Mouse (Mus musculus): ENCODE data around the gene Usp8. TPM values are rescaled to one million over a fixed set of nuclear protein-coding genes. Genes with fewer than 3 reads are reported as not detected.

Usp8 gene
- total RNA-seq (2015) = 65.6 and 66.3 TPM in 2 replicates
- 68.0 and 88.7 TPM in 2 replicates for total RNA-seq (2017)

DNA sequence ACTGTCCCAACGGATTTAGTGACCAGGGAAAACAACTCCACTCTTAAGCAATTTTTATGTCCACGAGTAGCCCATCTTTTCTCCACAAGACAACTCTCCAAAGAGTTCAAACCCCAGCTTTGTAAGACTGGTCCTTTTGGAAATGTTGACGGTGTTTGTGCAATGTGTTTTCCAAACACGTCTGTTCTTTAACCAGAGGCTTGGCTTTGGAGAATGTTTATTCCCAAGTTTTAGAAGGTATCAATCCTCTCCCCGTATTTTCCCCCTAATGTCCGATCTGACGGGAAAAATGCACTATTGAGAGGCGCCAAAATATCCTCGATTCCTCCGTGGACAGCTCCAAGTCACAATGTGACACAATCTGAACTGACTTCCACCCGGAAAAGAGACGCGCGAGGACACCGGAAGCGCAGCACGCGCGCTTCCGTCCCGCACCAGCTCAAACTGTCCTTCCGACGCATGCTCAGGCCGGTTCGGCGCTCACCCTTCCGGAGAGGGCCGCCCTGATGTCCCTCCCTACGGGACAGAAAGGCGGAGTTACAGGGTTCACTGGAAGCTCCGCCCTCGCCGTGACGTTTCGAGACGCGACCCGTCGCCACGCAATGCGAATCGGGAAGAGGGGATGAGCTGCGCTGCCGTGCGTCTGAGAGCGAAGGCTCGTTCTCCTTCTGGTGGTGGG is at the start of gene Usp8:
Gene Usp8, plus strand, starts transcription at position 570 of the 679 bp plus-strand sequence.
- peak; percentile 98 for ATAC-seq (ENCODE audit: poor library complexity, severe bottlenecking)

- ATAC-seq (ENCODE audit: poor library complexity, severe bottlenecking) = peak; percentile 57
These were observed 43.6 kb upstream of the Usp8 start for GRCm38 (mm10) chr2:126663481-126663880.

DNA sequence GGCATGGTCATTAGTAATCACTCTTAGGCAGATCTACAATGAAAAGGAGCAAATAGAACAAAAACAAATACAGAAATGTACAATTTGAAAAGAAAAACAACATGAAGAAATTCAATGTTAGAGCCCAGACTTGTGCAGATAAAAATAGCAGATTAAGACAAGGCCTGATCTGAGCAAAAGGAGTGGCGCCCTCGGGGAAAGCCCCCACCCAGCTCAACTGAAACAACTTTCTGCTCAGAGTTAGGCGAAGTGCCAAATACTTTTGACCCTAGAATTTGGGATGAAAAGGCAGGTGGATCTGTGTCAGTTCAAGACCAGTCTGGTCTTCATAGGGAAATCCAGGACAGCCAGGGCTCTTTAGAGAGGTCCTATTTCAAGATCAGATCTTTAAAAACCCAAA is 41.1 kb upstream of the Usp8 start:
- no peak for ATAC-seq (ENCODE audit: poor library complexity, severe bottlenecking)

DNA sequence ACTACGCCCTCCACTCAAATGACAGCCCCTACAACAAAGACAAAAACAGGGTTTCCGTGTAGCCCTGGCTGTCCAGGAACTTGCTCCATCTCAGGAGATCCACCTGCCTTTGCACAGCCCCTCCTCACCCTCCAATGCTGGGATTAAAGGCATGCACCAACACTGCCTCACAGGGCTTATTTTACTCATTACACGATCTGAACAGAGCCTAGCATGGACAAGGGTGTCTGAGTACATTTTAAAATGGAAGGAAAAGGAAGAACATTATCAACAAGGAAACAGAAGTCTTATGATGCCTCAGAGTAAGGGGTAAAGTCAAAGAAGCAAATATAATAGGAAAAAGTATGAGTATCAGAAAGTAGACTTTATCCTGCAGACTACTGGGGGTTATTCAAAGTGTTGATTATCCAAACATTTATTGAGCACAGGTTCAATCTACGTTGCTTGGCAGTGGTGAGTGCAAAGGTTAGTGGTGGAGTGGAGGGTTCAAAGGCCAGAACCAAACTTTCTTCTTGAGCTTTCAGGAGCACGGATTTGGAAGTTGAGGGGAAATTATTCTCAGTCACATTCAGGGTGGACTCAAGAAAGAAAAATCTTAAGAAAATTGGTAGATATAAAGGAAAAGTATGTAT is 38.4 kb upstream of the Usp8 start:
- no peak for ATAC-seq (ENCODE audit: poor library complexity, severe bottlenecking)

GRCm38 (mm10) chr2:126673317-126674242 is 33.5 kb upstream of the Usp8 start:
- ATAC-seq (ENCODE audit: poor library complexity, severe bottlenecking) = no peak

DNA sequence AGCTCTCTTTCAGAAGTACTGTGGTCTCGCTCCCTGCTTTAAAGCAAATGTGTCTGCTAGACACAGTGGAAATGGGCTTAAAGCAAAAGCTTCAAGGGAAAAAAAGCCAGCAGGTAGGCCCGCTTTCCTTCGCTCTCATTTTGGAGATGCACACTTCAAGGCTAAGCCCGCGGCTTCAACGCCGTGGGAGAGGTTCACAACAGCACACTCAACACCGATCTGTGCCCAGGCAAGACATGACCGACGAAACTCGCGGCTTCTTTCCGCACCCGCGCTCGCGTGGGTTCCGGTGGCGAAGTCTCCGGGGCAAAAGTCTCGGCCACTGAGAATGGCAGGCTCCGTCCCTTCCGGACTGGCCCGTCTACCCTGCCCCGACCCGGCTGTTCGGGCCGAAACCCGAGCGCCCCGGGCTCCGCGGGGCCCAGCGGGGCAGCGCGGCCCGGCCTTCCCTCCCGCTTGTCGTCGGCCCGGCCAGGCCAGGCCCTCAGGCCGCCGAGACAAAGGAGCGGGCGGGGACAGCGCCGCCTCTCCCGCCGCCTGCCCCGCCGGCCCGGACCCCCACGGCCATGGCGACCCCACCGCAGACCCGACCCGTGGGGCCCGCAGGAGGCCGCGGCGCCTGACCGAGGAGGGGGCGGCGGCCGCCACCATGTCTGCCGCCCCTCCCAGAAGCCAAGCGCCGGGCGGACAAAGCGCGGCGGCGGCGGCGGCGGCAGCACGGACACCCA is 32.5 kb upstream of the Usp8 start:
- ATAC-seq (ENCODE audit: poor library complexity, severe bottlenecking) = peak; percentile 31

DNA sequence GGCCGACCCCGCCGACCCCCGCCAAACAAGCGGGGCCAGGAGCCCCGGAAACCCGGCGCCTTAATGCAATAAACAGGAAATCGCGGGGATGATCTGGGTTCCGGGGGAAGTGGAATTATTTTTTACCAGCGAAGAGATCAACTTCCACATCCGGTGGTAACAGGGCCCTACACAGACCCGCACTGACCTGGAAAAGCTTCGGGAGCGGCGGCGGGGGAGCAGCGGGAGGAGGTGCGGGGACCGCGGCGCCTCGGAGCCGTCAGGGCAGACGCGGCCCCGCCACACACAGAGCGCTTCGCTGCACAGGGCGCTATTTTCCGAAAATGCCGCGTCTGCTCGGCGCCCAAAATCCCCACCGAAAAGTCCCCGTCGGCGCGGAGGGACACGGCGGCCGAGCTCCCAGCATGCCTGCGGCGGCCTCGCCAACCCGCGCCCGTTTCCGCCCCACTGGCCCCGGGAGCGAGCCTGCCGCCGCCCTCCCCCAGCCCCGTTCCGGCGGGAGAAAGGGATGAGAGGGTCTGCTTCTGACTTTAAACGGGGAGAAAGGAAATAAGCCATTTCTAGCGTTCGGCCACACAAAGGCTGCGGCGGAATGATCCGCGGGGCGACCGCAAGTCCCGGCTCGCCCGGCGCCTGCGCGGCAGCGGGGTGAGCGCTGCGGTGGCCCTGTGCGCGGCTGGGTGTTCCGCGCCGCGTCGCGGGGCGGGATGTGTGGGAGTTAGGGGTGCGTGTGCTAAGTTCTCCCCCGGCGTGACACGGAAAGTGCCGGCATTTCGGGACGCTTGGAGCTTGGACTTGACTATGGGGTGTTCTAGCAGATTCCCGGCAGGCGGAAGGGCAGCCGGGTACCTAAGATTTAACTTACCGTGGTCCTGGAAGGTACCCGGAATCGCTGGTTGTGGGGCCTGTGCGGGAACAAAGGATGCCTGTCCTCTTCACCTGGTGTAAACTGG is 31.7 kb upstream of the Usp8 start:
- ATAC-seq (ENCODE audit: poor library complexity, severe bottlenecking) = peak; percentile 81

GRCm38 (mm10) chr2:126676122-126676515 is 31.0 kb upstream of the Usp8 start, which contains the start of gene Gabpb1:
Gene Gabpb1, minus strand, starts transcription at chr2:126676337.
- no peak for ATAC-seq (ENCODE audit: poor library complexity, severe bottlenecking)

DNA sequence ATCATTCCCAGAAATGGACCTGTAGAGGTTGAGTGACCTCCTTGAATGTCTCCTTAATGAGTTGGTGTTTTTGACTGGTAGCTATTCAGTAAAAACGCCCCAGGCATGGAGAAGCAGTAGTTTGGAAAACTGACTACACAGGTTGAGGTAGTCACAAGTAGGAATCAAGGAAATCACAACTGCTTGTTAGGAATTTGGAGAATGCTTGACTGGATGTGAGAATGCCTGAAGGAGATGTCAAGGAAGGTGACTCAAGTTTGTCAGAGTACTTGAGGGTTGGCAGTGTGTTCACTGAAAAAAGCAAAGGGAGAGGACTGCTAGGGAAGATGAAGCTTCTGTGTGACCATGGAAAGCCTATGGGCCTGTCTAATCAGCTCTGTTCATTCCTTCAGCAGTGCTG is 29.8 kb upstream of the Usp8 start:
- no peak for ATAC-seq (ENCODE audit: poor library complexity, severe bottlenecking)

GRCm38 (mm10) chr2:126682333-126682732 is 24.8 kb upstream of the Usp8 start:
- peak; percentile 67 for ATAC-seq (ENCODE audit: poor library complexity, severe bottlenecking)

DNA sequence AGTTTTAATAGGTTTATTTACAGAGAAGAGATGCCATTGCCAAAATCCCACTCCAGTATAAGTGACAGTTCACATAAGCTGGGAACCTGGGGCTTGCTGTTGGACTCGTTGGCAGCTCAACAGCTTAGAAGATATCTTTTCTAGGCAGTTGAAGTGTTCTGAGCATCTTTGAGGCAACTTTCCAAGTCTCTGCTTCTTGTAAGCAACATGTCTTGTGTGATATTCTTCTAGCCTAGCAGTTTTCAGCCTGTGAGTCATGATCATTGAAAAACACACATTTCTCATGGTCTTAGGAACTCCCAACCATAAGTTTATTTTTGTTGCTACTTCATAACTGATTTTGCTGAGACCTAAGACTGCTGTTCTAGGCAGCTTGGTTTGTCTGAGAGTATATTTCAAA is 24.2 kb upstream of the Usp8 start:
- no peak for ATAC-seq (ENCODE audit: poor library complexity, severe bottlenecking)

DNA sequence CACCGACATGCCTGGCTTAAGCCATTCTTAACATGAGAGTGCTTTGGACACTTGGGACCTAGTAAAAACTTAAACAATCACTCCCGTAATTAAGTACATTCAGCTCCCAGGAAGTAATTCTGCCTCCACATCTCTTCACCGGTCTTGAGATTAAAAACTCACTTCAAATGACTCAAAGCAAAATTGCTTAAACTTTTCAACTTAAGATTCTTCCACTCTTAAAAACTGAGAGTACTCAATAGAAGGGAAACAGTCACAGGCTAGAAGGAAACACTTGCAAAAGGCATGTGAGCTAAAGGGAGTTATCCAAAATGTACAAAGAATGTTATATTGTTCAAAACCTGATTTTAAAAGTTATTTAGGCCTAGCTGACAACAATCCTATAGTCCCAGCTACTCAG is 15.8 kb upstream of the Usp8 start:
- ATAC-seq (ENCODE audit: poor library complexity, severe bottlenecking) = no peak

DNA sequence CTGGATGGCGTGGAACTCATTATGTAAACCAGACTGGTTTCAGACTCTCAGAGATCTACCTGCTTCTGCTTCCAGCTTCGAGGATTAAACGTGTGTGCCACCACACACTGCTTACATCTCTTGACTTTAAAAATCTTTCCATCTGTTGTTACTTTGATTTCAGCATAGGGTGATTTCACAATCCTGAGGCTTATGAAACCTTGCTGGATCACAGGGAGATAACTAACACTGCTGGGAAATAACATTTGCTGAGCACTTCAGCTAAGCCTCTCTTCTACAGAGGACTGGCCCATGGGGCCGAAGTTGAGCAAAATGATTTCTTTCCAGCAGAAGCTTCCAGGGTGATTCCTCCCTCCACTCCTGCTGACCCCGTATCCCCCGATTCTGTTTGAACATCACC is 11.8 kb upstream of the Usp8 start:
- peak; percentile 73 for ATAC-seq (ENCODE audit: poor library complexity, severe bottlenecking)

GRCm38 (mm10) chr2:126707438-126707779 is 281 bp downstream of the Usp8 start:
- ATAC-seq (ENCODE audit: poor library complexity, severe bottlenecking) = peak; percentile 49

DNA sequence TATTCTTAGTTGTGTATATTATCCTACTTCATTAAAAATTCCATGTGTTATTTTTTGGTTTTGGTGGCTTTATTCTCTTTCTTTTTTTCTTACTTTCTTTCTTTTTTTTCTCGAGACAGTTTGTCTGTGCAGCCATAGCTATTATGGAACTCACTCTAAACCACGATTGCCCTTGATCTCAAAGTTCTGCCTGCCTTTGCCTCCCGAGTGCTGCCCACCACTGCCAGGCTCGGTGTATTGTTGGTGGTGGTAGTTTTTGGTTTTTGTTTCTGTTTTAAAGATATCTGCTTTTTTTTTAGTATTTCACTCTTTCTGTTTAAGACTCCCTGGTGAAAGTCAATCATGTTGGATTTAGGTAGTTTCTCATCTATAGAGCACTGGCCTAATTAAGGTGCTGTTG is 1.2 kb downstream of the Usp8 start:
- ATAC-seq (ENCODE audit: poor library complexity, severe bottlenecking) = no peak

DNA sequence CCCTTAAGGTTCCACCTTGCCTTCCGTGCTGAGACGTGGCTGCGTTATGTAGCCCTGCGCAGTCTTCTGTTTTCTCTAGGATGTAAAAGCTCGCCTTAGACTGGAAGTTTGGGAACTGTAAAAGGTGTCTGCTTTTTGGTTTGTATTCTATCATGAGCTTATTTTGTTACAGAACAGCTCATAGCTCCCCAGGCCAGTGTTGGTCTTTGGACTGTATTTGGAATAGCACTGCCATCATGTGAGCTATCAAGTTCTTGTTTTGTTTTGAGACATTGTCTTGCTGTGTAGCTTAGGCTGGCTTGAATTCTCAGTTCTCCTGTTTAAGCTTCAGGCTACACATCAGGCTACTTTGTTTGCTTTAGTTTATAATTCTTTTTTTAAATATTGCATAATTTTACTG is 5.4 kb downstream of the Usp8 start:
- no peak for ATAC-seq (ENCODE audit: poor library complexity, severe bottlenecking)

DNA sequence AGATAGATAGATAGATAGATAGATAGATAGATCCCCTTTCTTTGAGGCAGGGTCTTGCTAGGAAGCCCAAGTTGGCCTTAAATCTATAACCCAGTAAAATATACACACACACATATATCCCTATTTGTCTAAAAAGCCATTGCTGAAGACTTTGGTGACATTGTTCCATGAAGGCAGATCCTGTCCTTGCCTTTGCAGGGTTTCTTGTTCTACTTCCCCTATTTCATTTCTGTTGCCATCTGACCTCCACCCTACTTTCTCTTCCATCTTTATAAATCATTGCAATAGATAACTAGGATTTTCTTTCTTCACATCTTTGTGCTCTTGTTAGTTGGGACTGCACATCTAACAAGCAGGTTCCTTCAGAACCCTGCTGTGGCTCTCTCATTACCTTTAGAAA is 5.8 kb downstream of the Usp8 start:
- ATAC-seq (ENCODE audit: poor library complexity, severe bottlenecking) = peak; percentile 73

GRCm38 (mm10) chr2:126729207-126729606 is 22.1 kb downstream of the Usp8 start:
- no peak for ATAC-seq (ENCODE audit: poor library complexity, severe bottlenecking)

DNA sequence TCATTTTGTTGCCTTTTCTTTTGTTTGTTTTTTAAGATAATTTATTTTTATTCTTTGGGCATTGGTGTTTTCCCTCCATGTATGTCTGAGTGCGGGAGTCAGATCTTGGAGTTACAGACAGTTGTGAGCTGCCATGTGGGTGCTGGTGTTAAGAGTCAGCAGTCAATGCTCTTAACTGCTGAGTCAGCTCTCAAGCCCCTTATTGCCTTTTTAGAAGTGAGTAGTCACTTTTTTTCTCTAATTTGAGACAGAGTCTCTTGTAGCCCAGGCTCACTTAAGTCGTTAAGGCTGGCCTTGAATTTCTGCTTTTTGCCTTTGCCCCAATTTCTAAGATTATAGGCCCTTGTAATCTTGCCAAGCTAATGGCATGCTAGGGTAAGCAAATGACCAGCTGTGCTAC is 23.4 kb downstream of the Usp8 start:
- ATAC-seq (ENCODE audit: poor library complexity, severe bottlenecking) = no peak
